Mouse (Mus musculus): ENCODE measurements around the gene Isoc2a.
A peak's percentile ranks its signal among the peaks of the same experiment; 100 is the strongest.
"Not testable (repeated sequence)": the region's sequence is repeated elsewhere in the genome, so short reads cannot be mapped to it uniquely, and the experiment has no call there.

The Isoc2a gene

DNA sequence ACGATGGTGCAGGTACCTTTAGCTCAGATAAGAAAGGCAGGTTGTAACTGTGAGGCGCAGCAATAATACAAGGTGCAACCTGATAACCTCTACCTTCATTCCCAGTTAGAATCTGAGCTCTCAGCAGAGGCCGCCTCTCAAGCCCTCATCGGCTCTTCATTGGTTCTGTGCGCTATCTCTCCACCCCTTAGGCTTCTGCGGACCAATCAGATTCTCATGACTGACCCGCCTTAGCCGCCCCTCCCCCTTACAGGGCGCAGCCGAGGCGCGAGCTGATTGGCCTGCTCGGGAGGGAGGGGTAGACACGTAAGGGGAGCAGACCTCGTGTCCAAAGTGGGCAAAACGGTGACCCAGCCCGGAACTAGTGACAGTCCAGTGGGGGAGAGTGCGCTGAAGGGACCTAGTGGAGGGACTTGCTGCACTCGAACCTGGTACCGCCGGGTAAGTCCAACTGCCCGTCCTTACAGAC lies at the start of gene Isoc2a:
Gene Isoc2a, plus strand, starts transcription at position 401 of the 469 bp plus-strand sequence.
- DNase-seq, result peak; percentile 94

DNA sequence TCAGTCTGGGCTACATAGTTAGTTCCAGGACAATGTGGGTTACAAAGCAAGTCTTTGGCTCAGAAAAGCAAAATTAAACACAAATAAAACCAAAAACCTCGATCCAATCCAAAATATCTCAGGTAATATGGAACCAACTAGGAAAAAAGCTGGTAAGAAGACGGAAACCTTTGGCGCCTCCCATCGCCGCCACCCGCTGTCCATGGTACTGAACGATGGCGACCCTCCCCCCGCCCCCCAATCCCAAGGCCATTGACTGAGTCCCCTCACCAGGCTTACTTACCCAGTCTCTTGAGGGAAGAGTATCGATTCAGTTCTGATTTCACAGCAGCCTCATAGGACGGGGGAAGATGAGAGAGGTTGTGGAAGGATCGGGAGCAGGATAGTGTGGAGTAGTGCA lies 46.5 kb upstream of the Isoc2a start:
- DNase-seq, result no peak

DNA sequence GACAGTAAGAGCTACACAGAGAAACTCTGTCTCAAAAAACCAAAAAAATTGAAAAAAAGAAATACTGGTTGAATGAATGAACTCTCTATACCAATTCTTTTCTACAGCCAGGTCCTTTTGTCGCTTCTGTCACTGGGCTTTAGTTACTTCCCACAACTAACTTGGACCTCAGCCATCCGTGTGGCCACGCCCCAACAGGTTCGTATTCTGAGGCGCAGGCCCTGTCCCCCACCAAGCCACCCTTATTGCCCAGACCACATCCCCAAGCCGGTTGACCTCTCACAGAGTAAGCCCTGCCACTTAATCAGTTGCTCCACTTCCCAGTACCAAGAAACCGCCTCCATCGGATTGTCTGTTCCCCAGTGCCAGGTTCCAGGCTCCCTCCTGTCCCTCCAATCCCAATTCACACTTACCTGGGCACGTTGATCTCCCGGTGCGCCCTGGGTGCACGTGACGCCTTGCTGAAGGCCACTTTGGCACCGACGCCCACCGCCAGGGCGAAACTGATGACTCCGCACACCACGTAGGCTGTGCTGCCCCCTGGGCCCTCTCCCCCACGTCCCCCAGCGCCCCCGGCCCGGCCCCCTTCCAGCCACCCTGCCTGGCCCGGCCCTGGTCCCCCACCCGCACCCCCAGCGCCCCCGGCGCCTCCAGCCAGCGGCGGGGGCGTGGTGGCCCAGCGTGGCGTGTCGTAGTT lies 41.2 kb upstream of the Isoc2a start:
- peak; percentile 65 for DNase-seq

DNA sequence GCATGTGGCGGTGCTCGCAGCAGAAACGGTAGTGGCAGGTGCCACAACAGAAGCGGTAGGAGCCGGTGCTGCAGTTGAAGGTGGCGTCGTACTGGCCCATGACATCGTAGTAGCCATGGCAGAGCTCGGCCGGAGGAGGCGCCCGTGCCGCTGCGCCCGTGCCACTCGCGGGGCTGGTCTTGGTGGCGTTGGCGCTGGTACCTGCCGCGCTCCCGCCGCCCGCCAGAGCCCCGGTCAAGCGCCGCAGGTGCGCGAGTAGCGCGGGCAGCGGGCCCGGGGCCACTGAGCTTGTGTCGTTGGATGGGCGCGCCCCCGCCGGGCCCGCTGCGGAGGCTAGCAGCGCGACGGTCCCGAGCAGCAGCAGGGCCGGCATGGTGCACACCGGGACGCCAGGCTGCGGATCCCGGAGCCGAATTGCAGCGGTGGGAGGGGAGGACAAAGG lies 40.6 kb upstream of the Isoc2a start:
- peak; percentile 88 for DNase-seq

DNA sequence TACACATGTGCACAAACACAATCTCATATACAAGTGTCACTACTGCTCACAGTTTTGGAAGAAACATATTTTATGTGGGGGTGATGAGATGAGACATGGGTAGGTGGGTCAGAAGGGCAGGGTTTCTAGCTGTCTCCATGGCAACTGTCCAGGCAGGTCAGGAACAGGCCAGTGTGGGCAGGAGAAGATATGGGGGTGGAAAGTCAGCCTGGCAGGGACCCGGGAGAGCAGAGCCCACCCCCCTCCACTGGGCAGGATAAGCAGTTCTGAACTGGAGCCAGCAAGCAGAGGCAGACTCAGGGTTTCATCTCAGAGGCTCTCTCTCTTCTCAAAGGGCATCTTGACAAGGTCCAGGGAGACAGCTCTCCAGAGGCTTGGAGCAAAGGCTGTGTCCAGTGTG lies 39.3 kb upstream of the Isoc2a start:
- no peak for DNase-seq

DNA sequence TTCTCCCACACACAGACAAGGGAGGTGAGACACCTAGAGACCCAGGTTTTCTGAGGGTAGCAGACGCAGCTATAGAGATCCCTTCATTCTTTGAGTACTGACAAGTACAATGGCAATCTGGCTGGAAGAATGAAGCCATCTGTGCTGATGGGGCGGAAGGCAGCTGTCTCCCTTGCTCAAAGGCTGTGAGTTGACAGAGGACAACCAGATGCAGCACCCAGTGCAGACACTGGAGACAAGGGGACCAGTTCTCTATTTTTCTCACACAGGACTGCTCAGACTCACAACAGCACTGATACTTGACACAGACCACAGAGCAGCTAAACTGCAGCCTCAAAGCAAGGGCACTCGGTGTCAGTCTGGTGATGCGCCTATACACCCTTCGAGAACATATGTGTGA lies 34.9 kb upstream of the Isoc2a start:
- no peak for DNase-seq

DNA sequence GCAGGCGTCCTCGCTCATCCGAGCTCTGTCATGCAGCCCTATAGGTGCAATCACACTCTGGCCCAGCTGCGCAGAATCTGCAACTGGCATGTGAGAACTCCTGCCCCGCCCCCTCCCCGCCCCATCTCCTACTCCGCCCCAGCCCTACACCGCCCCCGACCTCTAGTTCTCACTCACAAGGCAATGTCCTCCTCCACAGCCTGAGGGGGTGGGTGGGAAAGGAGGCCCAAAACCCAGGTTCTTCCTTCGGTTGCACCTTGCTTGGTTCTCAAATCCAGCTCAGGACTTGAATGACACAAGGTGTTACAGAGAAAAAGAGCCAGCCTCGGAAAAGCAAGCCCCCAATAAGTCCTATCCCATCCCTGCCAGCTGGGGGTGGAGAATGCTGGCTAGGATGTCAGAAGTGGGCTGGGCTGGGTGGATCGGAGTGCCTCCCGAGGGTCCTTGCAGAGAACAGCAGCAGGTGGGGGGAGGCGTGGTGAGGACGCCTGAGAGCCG lies 34.3 kb upstream of the Isoc2a start:
- no peak for DNase-seq

- DNase-seq, result peak; percentile 43
Observed at GRCm38 (mm10) chr7:4843604-4844244, 33.2 kb upstream of the Isoc2a start.

DNA sequence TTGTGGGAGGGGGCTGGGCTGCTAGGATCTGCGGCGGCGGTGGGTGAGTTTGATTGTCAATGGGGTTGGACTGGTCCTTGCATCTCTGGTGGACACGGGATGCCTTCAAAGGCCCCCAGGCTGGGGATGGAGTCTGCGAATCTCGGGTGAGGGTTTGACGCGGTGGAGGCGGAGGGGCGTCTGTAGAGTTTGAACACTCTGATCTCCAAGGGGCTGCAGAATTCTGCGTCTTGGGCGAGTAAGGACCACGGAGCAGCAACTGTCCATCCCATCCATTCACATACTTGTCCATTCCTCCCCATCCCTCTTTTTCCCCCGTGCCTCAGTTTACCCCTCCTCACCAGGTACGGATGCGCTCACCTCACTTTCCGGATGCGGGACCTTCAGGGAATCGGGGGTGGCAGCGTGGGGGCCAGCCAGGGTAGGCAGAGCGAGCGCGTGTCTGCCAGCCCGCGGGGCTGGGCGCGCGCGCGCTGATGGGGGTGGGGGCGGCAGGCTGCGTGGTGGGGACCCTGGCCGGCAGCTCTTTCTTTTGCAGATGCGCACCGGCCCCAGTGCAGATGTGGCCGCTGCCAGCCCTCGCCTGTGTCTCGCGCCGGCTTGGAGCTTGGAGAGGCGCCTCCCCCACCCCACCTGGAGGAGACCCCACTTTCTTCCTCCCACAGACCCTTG lies 32.6 kb upstream of the Isoc2a start, which contains the start of gene Shisa7:
Gene Shisa7, minus strand, starts transcription at position 452 of the 672 bp plus-strand sequence.
- peak; percentile 27 for DNase-seq

DNA sequence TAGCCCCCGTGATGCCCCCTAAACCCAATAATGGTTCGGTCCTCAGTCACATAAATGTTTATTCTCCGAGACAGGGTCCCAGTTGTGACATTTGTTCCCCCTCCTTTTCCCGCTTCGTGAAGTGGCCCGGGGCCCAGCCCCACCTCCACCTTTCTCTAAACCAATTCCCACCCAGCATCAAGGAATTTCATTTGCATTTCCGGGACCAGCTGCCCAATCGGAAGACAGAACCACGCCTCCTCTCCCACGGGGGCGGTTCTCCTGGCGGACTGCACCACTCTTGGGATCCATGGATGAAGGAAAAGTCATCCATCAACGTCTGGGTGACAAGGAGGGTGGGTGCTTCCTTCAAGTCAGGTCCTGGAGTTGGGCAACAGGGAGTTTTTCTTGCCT lies 32.0 kb upstream of the Isoc2a start:
- peak; percentile 80 for DNase-seq

DNA sequence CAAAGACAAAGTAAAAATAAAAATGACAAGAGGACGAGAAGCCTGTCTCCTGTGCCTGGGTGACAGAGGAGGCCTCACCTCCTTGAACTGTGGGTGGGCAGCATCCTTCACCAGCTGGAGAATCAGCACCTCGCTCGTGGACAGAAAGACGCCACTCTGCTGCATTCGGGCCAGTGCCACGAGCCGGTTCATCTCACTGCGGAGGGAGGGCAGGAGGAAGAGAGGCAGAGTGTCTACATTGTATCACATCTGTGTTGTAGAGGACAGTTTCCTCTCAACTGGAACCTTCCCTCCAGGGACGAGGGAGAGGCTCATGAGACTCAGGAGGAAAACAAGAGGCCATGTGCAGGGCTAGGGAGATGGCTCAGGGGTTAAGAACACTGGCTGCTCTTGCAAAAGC lies 27.6 kb upstream of the Isoc2a start:
- no peak for DNase-seq

DNA sequence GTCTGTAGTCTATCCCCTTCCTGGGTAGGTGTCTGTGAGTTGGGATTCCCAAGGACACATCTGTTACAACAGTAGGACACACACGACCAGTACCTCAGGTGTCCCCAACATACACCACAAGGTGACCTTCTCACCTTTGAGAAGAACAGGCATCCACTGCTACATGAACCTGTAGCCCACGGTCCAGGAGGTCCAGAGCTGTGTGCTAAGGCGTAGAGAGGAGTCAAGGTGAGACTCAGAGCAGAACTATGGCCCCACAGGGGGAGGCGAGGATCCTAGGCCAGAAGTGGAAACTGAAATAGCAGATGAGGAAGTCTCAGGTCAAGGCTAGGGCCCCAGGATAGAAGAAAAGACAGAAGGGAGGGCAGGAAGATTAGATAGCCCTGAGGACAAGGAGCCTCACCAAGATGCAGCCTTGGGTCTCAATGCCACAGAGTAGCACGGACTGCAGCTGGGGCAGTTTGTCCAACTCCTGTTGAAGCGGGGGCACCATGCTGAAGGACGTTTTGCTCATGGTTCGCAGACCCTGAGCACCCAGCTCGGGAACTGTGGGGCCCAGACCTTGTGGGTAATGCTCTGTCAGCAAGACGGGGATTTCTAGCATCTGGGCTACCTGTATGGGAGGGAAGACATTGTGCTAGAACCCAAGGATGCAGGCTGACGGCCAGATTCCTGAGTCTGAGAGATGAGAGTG lies 26.2 kb upstream of the Isoc2a start:
- no peak for DNase-seq

DNA sequence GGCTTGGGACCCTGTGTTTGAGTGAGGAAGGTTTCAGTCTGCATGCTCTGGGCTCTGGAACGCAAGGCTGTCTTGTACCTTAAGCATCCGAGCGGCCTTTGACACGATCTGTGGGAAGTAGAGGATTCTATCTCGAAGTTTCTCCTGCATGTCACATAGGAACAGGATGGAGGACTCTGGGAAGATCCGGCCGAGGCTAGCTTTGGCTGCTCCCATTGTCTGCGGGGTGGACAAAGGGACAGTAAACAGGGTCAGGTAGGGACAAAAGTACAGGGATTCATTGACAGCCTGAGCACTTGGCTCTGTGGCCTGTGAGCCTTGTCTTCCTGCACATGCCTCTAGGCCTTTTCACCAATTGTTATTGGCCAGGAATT lies 25.7 kb upstream of the Isoc2a start:
- DNase-seq, result no peak

DNA sequence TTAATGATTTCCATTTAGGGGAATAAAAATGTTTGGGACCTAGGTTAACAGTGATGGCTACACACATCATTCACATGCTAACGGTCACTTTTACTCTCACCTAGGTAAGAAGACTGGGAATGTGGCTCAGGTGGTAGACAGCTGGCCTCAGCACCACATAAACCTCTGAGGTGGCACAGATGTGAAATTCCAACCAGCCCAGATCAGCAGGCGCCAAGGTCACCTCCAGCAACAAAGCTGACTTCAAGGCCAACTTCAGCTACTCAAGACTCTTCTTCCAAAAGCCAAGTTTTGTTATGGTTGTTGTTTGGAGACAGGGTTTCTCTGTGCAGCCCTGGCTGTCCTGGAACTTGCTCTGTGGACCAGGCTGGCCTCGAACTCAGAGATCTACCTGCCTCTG lies 23.3 kb upstream of the Isoc2a start:
- DNase-seq, result no peak

DNA sequence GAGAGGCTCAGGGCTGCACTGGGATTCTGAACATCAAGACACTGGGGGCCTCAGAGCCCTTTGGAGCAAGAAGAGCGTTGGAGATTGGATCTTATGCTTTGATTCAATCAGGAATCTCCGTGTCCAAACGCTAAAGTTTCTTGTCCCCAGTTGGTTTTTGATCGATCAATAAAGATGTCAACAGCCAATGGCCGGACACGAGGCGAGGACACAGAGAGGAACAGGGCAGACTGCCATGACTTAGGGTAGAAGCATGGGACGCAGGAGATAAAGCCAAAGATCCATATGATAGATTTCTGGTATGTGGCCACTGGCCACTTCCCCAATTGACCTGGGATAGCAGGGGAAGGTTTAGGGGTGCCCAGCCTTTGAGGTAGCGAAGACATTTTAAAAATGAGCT lies 20.4 kb upstream of the Isoc2a start:
- DNase-seq, result no peak

- no peak for DNase-seq
Observed at GRCm38 (mm10) chr7:4857321-4857720, 19.6 kb upstream of the Isoc2a start.

DNA sequence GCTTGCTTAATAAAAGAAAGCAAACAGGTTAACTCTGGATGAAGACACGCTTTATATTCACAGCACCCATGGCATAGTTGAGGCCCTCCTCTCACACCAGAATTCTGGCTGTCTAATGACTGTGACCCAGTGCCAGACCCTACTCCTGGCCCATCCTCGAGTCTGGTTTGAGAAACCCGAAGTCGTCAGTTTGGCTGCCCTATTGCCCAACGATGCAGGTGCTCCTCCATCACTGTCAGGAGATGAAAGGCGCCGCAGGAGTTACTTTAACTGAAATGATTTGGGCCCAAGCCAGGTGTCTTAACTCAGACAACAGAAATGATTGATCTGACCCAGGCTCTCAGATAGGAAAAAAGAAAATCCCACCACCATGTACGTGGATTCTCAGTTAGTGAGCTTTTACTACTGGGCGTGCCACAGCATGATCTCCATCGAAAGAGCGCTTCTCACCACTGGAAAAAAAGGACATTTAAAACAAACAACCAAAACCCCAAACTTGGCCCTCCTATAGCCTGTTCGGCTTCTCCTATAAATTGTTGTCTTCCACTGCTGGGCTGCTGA lies 17.5 kb upstream of the Isoc2a start:
- no peak for DNase-seq

- DNase-seq, result not testable (repeated sequence)
Observed at GRCm38 (mm10) chr7:4860926-4861325, 16.0 kb upstream of the Isoc2a start.

DNA sequence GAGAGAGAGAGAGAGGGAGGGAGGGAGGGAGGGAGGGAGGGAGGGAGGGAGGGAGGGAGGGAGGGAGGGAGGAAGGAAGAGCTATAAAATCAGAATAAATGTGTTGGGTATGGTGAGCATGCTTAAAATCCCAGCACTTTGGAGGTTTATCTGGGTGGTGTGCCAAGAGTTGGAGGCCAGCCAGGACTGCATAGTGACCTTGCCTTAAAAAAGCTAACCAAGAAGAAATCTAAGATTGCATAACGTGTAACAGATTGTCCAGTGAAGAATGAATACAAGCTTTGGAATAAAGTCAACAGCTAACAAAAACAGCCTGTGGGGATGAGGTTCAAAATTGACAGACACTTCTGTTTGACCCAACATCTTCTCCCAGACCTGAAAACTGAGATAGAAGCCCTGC lies 13.9 kb upstream of the Isoc2a start:
- peak; percentile 72 for DNase-seq

GRCm38 (mm10) chr7:4863541-4864080 lies 13.3 kb upstream of the Isoc2a start:
- no peak for DNase-seq

DNA sequence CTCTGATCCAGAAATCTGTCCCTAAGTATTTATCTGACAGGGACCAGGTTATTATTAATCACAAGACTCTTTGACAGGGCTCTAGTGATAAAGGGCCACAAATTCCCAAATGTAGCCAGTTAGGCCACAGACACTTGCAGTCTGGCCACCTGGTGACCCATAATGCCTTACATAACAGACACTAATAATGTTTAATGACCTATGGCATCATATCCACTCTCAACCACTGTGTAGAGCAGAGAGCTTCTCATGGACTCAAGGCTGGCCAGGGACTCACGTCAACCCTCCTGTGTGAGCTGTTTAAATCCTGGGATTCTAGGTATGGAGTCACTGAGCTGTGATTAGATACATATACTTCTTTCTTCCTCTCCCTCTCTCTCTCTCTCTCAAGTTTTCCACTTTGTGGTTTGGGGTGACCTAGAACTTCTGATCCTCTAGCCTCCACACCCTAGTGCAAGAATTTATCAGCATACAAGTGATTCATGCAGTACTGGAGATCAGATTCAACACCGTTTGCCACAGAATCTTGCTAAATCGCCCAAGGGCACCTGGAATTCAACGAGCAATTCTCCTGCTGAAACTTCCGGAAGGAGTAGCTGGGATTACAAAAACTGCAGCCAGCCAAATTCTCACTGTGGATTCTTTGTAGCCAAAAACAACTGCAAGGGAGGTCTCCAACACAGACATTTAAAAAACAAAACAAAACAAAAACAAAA lies 12.7 kb upstream of the Isoc2a start:
- no peak for DNase-seq

DNA sequence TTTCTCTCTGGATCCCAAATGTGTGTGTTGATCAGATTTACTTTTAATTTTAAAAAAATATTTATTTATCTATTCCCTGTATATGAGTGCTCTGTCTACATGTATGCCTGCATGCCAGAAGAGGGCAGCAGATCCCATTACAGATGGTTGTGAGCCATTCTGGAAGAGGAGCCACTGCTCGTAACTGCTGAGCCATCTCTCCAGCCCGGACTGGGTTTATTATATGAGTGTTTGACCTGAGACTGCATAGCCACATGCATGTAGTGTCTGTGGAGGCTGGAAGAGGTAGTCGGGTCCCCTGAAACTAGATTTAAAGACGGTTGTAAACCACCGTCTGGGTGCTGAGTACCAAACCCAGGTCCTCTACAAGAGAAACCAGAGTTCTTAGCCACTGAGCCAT lies 11.9 kb upstream of the Isoc2a start:
- peak; percentile 67 for DNase-seq
